Mouse (Mus musculus) inflammation-experienced regulatory T-cells, adult 16 weeks (primary cell): ENCODE results near the gene Aqp9. TPM values are rescaled to one million over a fixed set of nuclear protein-coding genes. Genes with fewer than 3 reads are reported as not detected.

Experiments
- polyA plus RNA-seq: library from polyadenylated mRNA; unstranded; fragments of 100-300 nt; shearing (Covaris generic); gene quantifications from one replicate; pipeline ENCODE4 v1.2.1, GENCODE M21; 2017

The Aqp9 gene
- 0.40 TPM for polyA plus RNA-seq

DNA sequence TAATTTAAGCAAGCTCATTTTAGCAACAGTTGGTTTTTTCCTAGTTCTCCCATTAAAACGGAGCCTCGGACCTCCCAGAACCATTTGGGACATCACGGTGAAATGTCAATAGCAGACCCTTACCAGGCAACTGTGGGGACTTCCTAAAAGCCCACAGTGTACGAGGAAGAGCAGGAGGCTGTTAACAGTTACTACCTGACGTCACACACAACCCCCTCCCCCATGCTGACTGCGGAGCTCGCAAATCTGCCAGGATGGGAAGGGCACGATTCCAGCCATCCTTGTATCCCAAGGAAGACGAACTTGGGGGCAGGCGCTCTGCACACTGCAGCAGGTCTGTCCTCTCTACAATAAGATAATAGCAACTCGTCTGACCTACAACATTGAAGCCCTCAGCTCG lies at the start of gene Aqp9:
Gene Aqp9 (minus strand): TSS at position 172 of the 400 bp plus-strand sequence.

DNA sequence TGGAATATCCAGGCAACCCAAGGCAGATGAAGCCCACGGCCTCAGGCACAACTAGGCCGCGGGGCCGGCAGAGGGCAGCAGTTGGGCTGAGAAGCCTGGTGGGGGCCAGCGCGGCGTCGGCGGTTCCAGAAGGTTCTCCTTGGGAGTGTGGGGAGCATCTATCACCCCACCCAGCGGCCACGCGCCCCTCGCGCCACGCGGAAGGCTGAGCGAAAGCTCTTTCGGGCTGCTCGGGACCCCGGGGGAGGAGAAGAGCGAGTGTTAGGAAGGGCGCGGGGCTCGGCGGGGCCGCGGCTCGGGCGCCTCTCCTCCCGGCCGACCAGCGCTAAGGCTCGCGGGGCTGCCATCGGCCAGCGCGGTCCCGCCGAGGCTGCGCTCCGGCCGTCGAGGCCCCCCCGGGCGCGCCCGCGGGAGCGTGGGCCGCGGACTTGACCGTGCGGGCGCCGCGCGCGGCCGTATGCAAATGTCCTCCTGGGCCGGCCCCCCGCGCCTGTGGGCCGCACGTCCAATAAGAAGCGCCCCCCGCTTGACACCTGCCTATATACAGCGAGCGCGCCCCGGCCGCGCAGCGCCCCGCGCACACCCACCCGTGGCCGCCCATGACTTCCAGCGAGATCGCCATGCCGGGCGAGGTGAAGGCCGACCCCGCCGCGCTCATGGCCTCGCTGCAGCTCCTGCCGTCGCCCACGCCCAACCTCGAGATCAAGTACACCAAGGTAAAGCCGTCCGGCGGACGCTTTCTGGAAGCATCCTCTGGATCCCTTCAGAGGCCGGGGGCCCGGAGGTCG lies 47.0 kb upstream of the Aqp9 start, which contains the start of gene Aldh1a2:
Gene Aldh1a2 (plus strand): TSS at position 542 of the 788 bp plus-strand sequence.

Other genes with a start within 250 kb of the Aqp9 start
- not detected for gene Lipc, start 216.5 kb downstream of the Aqp9 start, polyA plus RNA-seq
- gene Aldh1a2, start 47.1 kb upstream of the Aqp9 start, polyA plus RNA-seq, result 0.63 TPM